Mouse (Mus musculus) embryonic facial prominence, embryonic 15.5 days (tissue): ENCODE results near the gene Gm38392. TPM values are rescaled to one million over a fixed set of nuclear protein-coding genes. Genes with fewer than 3 reads are reported as not detected.
A peak's percentile ranks its signal among the peaks of the same experiment; 100 is the strongest.

Experiments used
- ATAC-seq: fragments of 200-750 bp; cut with Nextera tagmentation; 2 replicates; pipeline ENCODE4 v1.8.0; 2017; ENCODE audit warnings: low read depth, moderate TSS enrichment; ENCODE audit not compliant: insufficient number of reproducible peaks, low FRiP score, low TSS enrichment
- H3K27ac ChIP-seq: fragments of 300-500 bp; sonication (generic); replicated peaks from 2 replicates; pipeline ENCODE4 v1.5.1; 2015; ENCODE audit warnings: mild to moderate bottlenecking, inconsistent platforms
- H3K27me3 ChIP-seq: fragments of 300-500 bp; sonication (generic); 2 replicates; pipeline ENCODE4 v1.6.1; 2015; ENCODE audit warnings: inconsistent platforms
- H3K36me3 ChIP-seq: fragments of 300-500 bp; sonication (generic); 2 replicates; pipeline ENCODE4 v1.6.1; 2015; ENCODE audit warnings: mild to moderate bottlenecking, inconsistent platforms
- H3K4me1 ChIP-seq: fragments of 300-500 bp; sonication (generic); 2 replicates; pipeline ENCODE4 v1.6.1; 2015; ENCODE audit warnings: inconsistent platforms
- H3K4me2 ChIP-seq: fragments of 300-500 bp; sonication (generic); replicated peaks from 2 replicates; pipeline ENCODE4 v1.6.1; 2015; ENCODE audit warnings: mild to moderate bottlenecking, inconsistent platforms
- H3K4me3 ChIP-seq: fragments of 300-500 bp; sonication (generic); replicated peaks from 2 replicates; pipeline ENCODE4 v1.5.1; 2015; ENCODE audit warnings: mild to moderate bottlenecking, inconsistent platforms
- H3K9ac ChIP-seq: fragments of 300-500 bp; sonication (generic); 2 replicates; pipeline ENCODE4 v1.6.1; 2015; ENCODE audit warnings: inconsistent platforms
- H3K9me3 ChIP-seq: fragments of 300-500 bp; sonication (generic); replicated peaks from 2 replicates; pipeline ENCODE4 v1.6.1; 2016; ENCODE audit warnings: inconsistent platforms
- WGBS: fragments of 180-500 bp; shearing (Covaris S2); methylation state at CpG from one replicate; pipeline ENCODE4 v1.1.7; 2015; 5-methylcytosine and 5-hydroxymethylcytosine counted together
- polyA plus RNA-seq: library from polyadenylated mRNA; unstranded; fragments of >200 nt; fragmentation: Nextera tagmentation; extraction: Ambion mirVana; gene quantifications from 2 replicates; pipeline ENCODE4 v1.2.1, GENCODE M21; 2015

The Gm38392 gene
- 0.60 and 2.2 TPM in 2 replicates for polyA plus RNA-seq

DNA sequence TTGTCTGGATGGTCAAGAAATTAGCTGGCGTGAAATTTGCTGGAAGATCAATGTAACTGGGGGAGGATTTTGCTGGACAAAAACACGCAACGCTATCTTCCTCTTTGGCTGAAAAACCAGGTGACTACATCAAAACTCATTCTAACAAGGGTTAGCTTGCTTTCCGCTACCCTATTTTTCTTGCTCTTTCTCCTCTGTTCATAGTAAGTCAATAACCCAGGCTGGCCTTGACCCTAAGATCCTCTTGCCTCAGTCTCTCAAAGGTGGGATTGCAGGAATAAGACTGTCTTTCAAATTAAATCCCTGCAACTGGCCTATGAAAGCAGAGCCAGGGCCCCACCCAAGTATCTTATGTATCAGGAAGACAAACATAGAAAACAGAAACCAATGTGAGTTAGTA lies at the start of gene Gm38392:
TSS of gene Gm38392 (minus strand) at position 101 of the 400 bp plus-strand sequence.
- no peak within 1 kb of the TSS for H3K27ac ChIP-seq
- H3K9me3 ChIP-seq: no peaks in the 10 kb centered on the region
- H3K9ac ChIP-seq: no peak within 1 kb of the TSS
- H3K4me3 ChIP-seq: no peak within 1 kb of the TSS
- WGBS: 94% methylated on average over 4 of the region's 4 CpGs
- H3K27me3 ChIP-seq: no peaks in the 10 kb centered on the region
- H3K4me1 ChIP-seq: no peaks in the 10 kb centered on the region
- H3K36me3 ChIP-seq: no peaks in the 10 kb centered on the region
- H3K4me2 ChIP-seq: no peak within 1 kb of the TSS
- ATAC-seq: no peak

DNA sequence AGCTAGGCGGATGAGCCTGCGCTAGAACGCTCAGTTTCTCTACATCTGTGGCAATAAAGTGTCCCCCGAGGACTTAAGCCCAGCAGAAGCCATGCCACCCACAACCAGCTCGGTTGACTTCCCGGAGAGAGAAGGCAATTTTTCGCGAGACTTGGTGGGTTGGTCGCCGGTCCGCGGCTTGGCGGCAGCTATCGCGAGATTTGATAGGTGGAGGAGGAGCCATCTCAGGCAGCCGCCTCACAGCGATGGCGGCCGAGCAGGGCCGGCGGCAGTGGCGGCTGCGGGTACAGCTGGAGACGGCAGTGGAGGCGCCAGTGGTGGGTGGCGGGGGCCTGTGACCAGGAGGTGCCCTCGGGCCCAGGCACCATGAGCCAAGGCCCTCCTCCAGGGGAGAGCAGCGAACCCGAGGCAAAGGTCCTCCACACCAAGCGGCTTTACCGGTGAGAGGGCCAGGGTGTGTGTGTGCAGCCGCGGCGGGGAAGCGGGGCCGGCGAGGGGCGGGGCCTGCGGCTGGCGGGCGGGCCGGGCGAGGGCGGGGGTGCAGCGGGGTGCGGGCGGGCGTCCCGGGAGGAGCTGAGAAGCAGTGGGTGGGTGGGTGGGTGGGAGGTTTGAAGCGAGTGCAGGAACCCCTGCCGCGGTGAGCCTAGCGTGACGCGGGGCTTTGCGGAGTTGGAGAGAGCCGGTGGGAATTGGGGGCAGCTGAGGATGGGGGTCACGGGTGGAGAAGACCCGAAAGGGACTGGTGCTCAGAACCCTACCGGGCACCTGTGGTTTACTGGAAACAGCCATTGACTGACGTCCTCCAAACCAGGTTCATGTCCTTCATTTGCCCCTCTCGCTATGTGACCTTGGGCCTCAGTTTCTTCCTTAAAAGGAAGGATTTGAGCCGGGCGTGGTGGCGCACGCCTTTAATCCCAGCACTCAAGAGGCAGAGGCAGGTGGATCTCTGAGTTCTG lies 49.3 kb upstream of the Gm38392 start, which contains the start of the genes Tmem79 and Smg5:
TSS of gene Tmem79 (minus strand) at position 91 of the 956 bp plus-strand sequence.
TSS of gene Smg5 (plus strand) at position 203 of the 956 bp plus-strand sequence.
- peaks cover 26% of the 10 kb centered on the region for H3K4me1 ChIP-seq
- H3K27me3 ChIP-seq: no peaks in the 10 kb centered on the region
- no peaks in the 10 kb centered on the region for H3K9me3 ChIP-seq
- peaks cover 1% of the 10 kb centered on the region; the same call in 1 of the 2 replicates for H3K36me3 ChIP-seq
- 1% methylated on average over 64 of the region's 66 CpGs for WGBS
- peak within 1 kb of the TSS; percentile 85 for H3K9ac ChIP-seq
- peak within 1 kb of the TSS; percentile 97 for H3K27ac ChIP-seq
- H3K4me3 ChIP-seq: peak within 1 kb of the TSS; percentile 91
- peak; percentile 91 for ATAC-seq
- peak within 1 kb of the TSS; percentile 72 for H3K4me2 ChIP-seq

DNA sequence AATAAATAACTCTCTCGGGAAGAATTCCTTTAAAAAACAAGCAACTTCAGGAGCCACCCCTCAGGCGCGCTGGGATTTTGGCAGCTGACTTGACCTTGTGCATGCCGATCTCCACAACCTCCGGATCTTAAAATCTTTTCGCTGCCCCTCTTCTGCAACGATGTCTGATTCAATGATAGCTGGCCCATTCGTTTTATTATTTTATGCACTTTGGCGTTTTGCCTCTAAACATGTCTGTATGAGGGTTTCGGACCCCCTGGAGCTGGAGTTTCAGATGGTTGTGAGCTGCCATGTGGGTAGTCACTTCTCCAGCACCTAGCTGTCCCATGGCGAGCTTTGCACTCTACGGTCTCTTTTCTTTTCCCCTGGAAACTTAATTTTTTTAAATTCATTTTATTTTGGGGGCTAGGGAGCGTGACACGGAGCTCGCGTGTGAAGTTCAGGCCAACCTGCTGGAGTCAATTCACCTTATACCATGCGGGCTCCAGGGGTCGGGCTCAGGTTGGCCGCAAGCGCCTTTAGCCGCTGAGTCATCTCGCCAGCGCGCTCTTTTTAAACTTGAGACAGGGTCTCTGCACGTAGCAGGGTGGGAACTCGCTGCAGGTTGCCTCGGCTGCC lies 48.5 kb upstream of the Gm38392 start:
- peak overlapping the region; percentile 72 for H3K4me2 ChIP-seq
- H3K27me3 ChIP-seq: no peaks in the 10 kb centered on the region
- H3K36me3 ChIP-seq: no peaks in the 10 kb centered on the region
- ATAC-seq: peak; percentile 37
- H3K4me1 ChIP-seq: peaks cover 26% of the 10 kb centered on the region
- H3K9me3 ChIP-seq: no peaks in the 10 kb centered on the region
- peak overlapping the region; percentile 73 for H3K9ac ChIP-seq
- H3K27ac ChIP-seq: peak overlapping the region; percentile 97
- WGBS: under 1% methylated on average over 27 of the region's 27 CpGs
- H3K4me3 ChIP-seq: peak overlapping the region; percentile 91

- Histone ChIP-seq H3K27me3 (no peaks in the 10 kb centered on the region), H3K9ac (peak overlapping the region; percentile 73), H3K36me3 (no peaks in the 10 kb centered on the region), H3K9me3 (no peaks in the 10 kb centered on the region), H3K4me1 (peaks cover 26% of the 10 kb centered on the region), H3K4me3 (peak overlapping the region; percentile 91), H3K4me2 (peak overlapping the region; percentile 72), H3K27ac (peak overlapping the region; percentile 97)
- no peak for ATAC-seq
- WGBS: 26% methylated on average over 3 of the region's 3 CpGs
These were observed 48.0 kb upstream of the Gm38392 start for GRCm38 (mm10) chr3:88334902-88335435.

DNA sequence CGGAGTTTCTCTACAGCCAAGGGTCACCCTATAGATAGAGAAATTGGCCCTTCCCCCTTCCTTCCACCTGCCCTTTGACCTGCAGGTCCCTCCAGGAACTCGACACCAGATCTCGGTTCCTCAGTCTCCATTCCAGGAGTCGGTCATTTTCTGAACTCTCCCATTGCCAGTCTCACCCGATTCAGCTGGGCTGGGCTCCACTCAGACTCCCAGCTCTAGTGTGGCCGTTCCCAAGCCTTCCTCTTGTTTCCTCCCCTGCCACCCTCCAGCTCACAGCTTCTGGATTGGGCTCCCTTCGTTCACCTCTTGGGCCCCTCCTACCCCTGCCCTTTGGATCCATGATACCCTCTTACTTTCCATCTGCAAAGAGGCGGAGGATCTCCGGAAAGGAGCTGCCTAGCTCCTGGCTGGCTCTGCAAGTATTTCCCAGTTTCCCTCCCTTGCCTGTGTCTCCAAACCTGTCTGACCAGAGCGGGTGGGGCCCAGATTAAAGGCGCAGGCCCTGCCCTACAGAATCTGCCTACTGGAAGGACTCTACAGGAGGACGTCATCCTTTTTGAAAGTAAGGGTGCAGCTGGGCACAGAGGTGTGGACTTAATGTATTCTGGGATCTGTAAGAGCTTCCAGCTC lies 47.1 kb upstream of the Gm38392 start:
- Histone ChIP-seq H3K4me1 (peaks cover 26% of the 10 kb centered on the region), H3K36me3 (0 out of 2 replicates have a peak, but pooled peaks cover 4% of the 10 kb centered on the region), H3K27ac (peak overlapping the region; percentile 97), H3K9ac (0 out of 2 replicates have a peak overlapping the region, but pooled peaks have one; percentile 1), H3K27me3 (no peaks in the 10 kb centered on the region), H3K4me2 (peak overlapping the region; percentile 72), H3K9me3 (no peaks in the 10 kb centered on the region), H3K4me3 (peak overlapping the region; percentile 32)
- no peak for ATAC-seq
- WGBS: 40% methylated on average over 12 of the region's 12 CpGs

DNA sequence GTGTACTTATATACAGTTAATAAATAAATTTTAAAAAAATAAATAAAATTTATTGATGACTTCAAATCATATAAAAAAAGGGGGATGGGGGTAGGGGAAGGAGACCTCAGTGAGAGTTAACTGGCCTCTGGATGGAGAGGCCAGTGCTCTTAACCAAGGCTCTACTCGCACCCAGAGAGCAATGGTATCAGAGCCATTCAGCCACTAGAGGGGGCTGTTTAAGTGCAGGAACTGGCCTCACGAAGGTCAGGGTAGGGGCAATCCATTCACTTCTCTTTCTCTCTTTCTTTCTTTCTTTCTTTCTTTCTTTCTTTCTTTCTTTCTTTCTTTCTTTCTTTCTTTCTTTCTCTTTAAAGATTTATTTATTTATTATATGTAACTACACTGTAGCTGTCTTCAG lies 44.3 kb upstream of the Gm38392 start:
- no peak overlapping the region for H3K4me2 ChIP-seq
- H3K4me3 ChIP-seq: no peak overlapping the region
- no peaks in the 10 kb centered on the region for H3K9me3 ChIP-seq
- no peak overlapping the region for H3K27ac ChIP-seq
- H3K36me3 ChIP-seq: peaks cover 22% of the 10 kb centered on the region
- 33% methylated on average over 2 of the region's 2 CpGs for WGBS
- H3K27me3 ChIP-seq: no peaks in the 10 kb centered on the region
- ATAC-seq: no peak
- no peak overlapping the region for H3K9ac ChIP-seq
- peaks cover 15% of the 10 kb centered on the region for H3K4me1 ChIP-seq

DNA sequence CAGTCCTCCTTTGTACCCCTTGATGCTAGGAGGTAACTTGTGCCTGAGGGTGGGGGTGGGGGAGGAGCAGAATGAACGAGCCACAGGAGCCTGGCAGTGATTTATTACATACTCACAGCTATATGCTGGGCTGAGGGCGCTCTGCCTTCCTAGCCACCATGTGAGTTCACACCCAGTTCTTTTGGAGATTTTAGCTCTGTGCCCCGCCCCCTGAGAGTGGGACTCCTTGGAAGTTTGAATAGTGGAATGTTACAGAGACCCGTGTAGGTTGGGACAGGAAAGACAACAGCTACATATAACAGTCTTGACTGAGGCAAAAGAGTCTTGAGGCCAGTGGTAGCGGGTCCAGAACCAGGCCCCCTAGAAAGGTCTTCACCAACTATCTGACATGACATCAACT lies 41.9 kb upstream of the Gm38392 start:
- no peak overlapping the region for H3K4me2 ChIP-seq
- no peaks in the 10 kb centered on the region for H3K27me3 ChIP-seq
- no peak overlapping the region for H3K4me3 ChIP-seq
- peaks cover 22% of the 10 kb centered on the region for H3K36me3 ChIP-seq
- no peak overlapping the region for H3K27ac ChIP-seq
- no peak overlapping the region for H3K9ac ChIP-seq
- ATAC-seq: no peak
- H3K4me1 ChIP-seq: peaks cover 13% of the 10 kb centered on the region
- 80% methylated on average over 5 of the region's 5 CpGs for WGBS
- H3K9me3 ChIP-seq: no peaks in the 10 kb centered on the region

- ATAC-seq: no peak; the same call in 1 of the 2 replicates
- Histone ChIP-seq H3K4me1 (peaks cover 13% of the 10 kb centered on the region), H3K27ac (peak within 1 kb of the TSS; percentile 53; the same call in 1 of the 2 replicates), H3K9me3 (no peaks in the 10 kb centered on the region), H3K9ac (peak within 1 kb of the TSS; percentile 53), H3K4me2 (peak within 1 kb of the TSS; percentile 83), H3K4me3 (peak within 1 kb of the TSS; percentile 62), H3K36me3 (peaks cover 48% of the 10 kb centered on the region), H3K27me3 (no peaks in the 10 kb centered on the region)
- under 1% methylated on average over 10 of the region's 10 CpGs for WGBS
These were observed 38.0 kb upstream of the Gm38392 start, which contains the start of gene Glmp for GRCm38 (mm10) chr3:88324951-88325405. Gene Glmp, plus strand, starts transcription at chr3:88325023.

- 92% methylated on average over 1 of the region's 1 CpGs for WGBS
- Histone ChIP-seq H3K4me3 (no peak overlapping the region), H3K36me3 (peaks cover 47% of the 10 kb centered on the region), H3K27me3 (no peaks in the 10 kb centered on the region), H3K4me2 (no peak overlapping the region), H3K9me3 (no peaks in the 10 kb centered on the region), H3K9ac (no peak overlapping the region), H3K27ac (no peak overlapping the region), H3K4me1 (peaks cover 12% of the 10 kb centered on the region)
- no peak for ATAC-seq
These were observed 12.2 kb upstream of the Gm38392 start for GRCm38 (mm10) chr3:88299172-88299571.

DNA sequence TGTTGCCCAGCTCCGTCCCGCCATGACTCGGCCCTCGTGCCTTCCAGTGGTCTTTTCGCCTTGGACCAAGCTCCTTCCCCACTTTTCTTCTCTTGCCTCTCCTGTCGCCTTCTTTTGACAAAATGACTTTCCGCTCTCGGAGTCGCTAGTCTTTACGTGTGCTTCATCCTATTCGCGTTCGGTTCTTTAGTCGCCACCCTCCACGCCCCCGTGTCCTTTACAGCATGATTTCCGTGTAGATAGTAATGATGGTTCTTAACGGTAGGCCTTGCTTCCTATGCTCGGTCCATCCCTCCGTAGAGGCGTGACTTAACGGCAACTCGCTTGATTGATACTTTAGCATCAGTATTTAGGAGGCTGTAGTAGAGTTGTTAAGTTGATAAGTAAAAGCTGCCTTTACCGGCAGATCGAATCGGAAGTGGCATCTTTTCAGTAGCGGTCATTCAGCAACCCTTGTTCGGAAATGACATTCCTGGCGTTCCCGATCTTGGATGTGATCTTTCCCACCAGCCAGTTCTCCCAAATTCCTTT lies 10.4 kb upstream of the Gm38392 start:
- H3K4me3 ChIP-seq: peak overlapping the region; percentile 82
- peaks cover 32% of the 10 kb centered on the region for H3K36me3 ChIP-seq
- peak overlapping the region; percentile 68 for H3K4me2 ChIP-seq
- peak overlapping the region; percentile 74 for H3K9ac ChIP-seq
- peak overlapping the region; percentile 94 for H3K27ac ChIP-seq
- no peaks in the 10 kb centered on the region for H3K27me3 ChIP-seq
- no peak for ATAC-seq
- H3K9me3 ChIP-seq: no peaks in the 10 kb centered on the region
- WGBS: under 1% methylated on average over 30 of the region's 30 CpGs
- peaks cover 12% of the 10 kb centered on the region for H3K4me1 ChIP-seq
